ENCODE assay signal across 12 mouse cellular contexts in the genomic region with DNA sequence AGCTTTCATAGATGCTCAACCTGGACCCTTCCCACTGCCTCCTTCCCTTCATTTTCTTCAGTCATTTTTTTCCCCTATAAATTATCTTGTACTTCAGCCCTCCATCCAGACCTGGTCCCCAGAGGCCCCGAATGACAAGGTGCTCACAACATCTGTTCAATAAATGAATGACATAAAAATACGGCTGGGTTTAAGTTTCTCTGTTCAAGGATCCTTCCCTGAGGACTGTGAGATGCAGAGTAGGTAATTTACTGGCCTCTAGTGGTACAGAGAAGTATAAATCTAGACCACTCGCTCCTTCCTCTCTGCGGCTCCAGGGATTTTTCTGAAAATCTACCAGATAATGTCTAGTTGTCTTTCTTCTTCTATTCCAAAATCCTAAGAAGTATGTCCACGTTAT. TPM values are rescaled to one million over a fixed set of nuclear protein-coding genes. Genes with fewer than 3 reads are reported as not detected.
DNase-seq lines count a peak whose midpoint lies in the region; ATAC-seq and TF ChIP-seq lines count a peak whose summit lies in the region.
"Had no signal": no experiment of that assay in that cellular context is flagged by ENCODE, and none has a peak within 500 bp of the region (broad histone marks: within the 10 kb centered on the region; RNA-seq: fewer than 3 reads in every experiment).

No protein-coding gene starts in this region.

- no peak overlapping the region for H3K27ac ChIP-seq in lung, embryonic 16.5 days (ENCODE audit: low read length)
- H3K27ac ChIP-seq in forebrain, postnatal 0 days (ENCODE audit: low read depth, low read length), result no peak overlapping the region
- H3K27ac ChIP-seq in neural tube, embryonic 15.5 days (replicated peaks), result no peak overlapping the region
- H3K27ac ChIP-seq: limb, embryonic 12.5 days had no signal

- H3K9ac ChIP-seq in lung, embryonic 16.5 days (ENCODE audit: low read length), result no peak overlapping the region
- H3K9ac ChIP-seq in forebrain, postnatal 0 days, result no peak overlapping the region
- no peak overlapping the region for H3K9ac ChIP-seq in neural tube, embryonic 15.5 days (replicated peaks)
- H3K9ac ChIP-seq: limb, embryonic 12.5 days had no signal

- intact Hi-C loops in heart, postnatal 36 days (cut with DNase I), result loop anchor here (2.0 kb wide), 1 partner anchor 26 kb away; a partner anchor contains a TSS

- peaks cover 38% of the 10 kb centered on the region for H3K4me1 ChIP-seq in lung, embryonic 16.5 days (replicated peaks; ENCODE audit: control insufficient read depth, insufficient read depth, low read length)
- H3K4me1 ChIP-seq in forebrain, postnatal 0 days (ENCODE audit: insufficient read depth), result peaks cover under 1% of the 10 kb centered on the region; the same call in 1 of the 2 replicates
- H3K4me1 ChIP-seq in neural tube, embryonic 15.5 days, result peaks cover 20% of the 10 kb centered on the region

- no peaks in the 10 kb centered on the region for H3K36me3 ChIP-seq in lung, embryonic 16.5 days (ENCODE audit: control insufficient read depth, insufficient read depth, low read length)
- H3K36me3 ChIP-seq in forebrain, postnatal 0 days (ENCODE audit: insufficient read depth), result no peaks in the 10 kb centered on the region
- no peaks in the 10 kb centered on the region for H3K36me3 ChIP-seq in neural tube, embryonic 15.5 days
- H3K36me3 ChIP-seq: G1E; limb, embryonic 12.5 days had no signal

- no peak overlapping the region for H3K4me2 ChIP-seq in lung, embryonic 16.5 days (ENCODE audit: low read depth, low read length)
- no peak overlapping the region for H3K4me2 ChIP-seq in forebrain, postnatal 0 days (ENCODE audit: low read depth)
- no peak overlapping the region for H3K4me2 ChIP-seq in neural tube, embryonic 15.5 days
- H3K4me2 ChIP-seq: limb, embryonic 12.5 days had no signal

- H3K4me3 ChIP-seq in lung, embryonic 16.5 days (ENCODE audit: low read length), result no peak overlapping the region
- no peak overlapping the region for H3K4me3 ChIP-seq in forebrain, postnatal 0 days (ENCODE audit: low read depth, low read length)
- H3K4me3 ChIP-seq in neural tube, embryonic 15.5 days (replicated peaks), result no peak overlapping the region
- H3K4me3 ChIP-seq: limb, embryonic 12.5 days had no signal

- 40% methylated on average over 5 of the region's 5 CpGs for WGBS in lung, embryonic 16.5 days
- whole genome bisulfite sequencing in forebrain, postnatal 0 days, result 50% methylated on average over 5 of the region's 5 CpGs
- WGBS in neural tube, embryonic 15.5 days, result 54% methylated on average over 5 of the region's 5 CpGs

- no peaks in the 10 kb centered on the region for H3K9me3 ChIP-seq in lung, embryonic 16.5 days (ENCODE audit: control insufficient read depth, low read length)
- H3K9me3 ChIP-seq in forebrain, postnatal 0 days (ENCODE audit: low read length), result no peaks in the 10 kb centered on the region
- H3K9me3 ChIP-seq in neural tube, embryonic 15.5 days (replicated peaks), result no peaks in the 10 kb centered on the region
- H3K9me3 ChIP-seq: G1E; limb, embryonic 12.5 days had no signal

- 0 out of 2 replicates have a peak, but pooled peaks have one; percentile 42 for ATAC-seq in lung, embryonic 16.5 days (ENCODE audit: low read depth)
- ATAC-seq in forebrain, postnatal 0 days, result peak; percentile 83
- peak; percentile 64; the same call in 1 of the 2 replicates for ATAC-seq in neural tube, embryonic 15.5 days (ENCODE audit: low FRiP score)

- H3K27me3 ChIP-seq in lung, embryonic 16.5 days (ENCODE audit: control insufficient read depth, insufficient read depth, low read depth, low read length), result no peaks in the 10 kb centered on the region
- H3K27me3 ChIP-seq in forebrain, postnatal 0 days (ENCODE audit: insufficient read depth, low read length), result no peaks in the 10 kb centered on the region
- H3K27me3 ChIP-seq in neural tube, embryonic 15.5 days (replicated peaks), result no peaks in the 10 kb centered on the region
- H3K27me3 ChIP-seq: limb, embryonic 12.5 days had no signal

- peak; percentile 26 for DNase-seq in heart, adult 8-10 months (ENCODE audit: low spot score)
- no peak for DNase-seq in heart, postnatal 36 days
- DNase-seq in lung, postnatal 10 days, result no peak
- peak; percentile 41 for DNase-seq in forebrain, postnatal 0 days
- no peak for DNase-seq in adrenal gland, postnatal 14 days
- no peak for DNase-seq in adrenal gland, adult 18-20 months (ENCODE audit: low spot score in 2 of 2)
- DNase-seq: cerebellum, adult 11 months; thymus, postnatal 14 days had no signal

- TF ChIP-seq CTCF in forebrain, postnatal 0 days (IDR thresholded peaks at IDR 0.05; ENCODE audit: low read depth), result peak; percentile 72

RNA-seq across cellular contexts. Expression of a gene that starts 26.5 kb away (rescaled TPM):
- total RNA-seq in heart, adult 8-10 months (2022), result 10 to 100 TPM; 14.9 to 23.5 (median 18.4) TPM
- total RNA-seq in heart, postnatal 36 days (2021), result 10 to 100 TPM; 22.1 to 22.5 TPM
- 10.0 and 16.0 TPM in 2 replicates for polyA plus RNA-seq in lung, embryonic 16.5 days (2015; fragmentation: Nextera tagmentation; extraction: Ambion mirVana)
- total RNA-seq in forebrain, postnatal 0 days (2014; rRNA removed), result 42.1 and 46.8 TPM in 2 replicates
- polyA plus RNA-seq in forebrain, postnatal 0 days (2015; fragmentation: Nextera tagmentation; extraction: Ambion mirVana), result 8.9 and 9.1 TPM in 2 replicates
- 12.1 and 13.8 TPM in 2 replicates for polyA plus RNA-seq in neural tube, embryonic 15.5 days (2015; fragmentation: Nextera tagmentation; extraction: Ambion mirVana)
- 31.3 and 43.3 TPM in 2 replicates for total RNA-seq in adrenal gland, postnatal 14 days (2021)
- total RNA-seq in adrenal gland, adult 18-20 months (2021), result 10 to 100 TPM; 38.4 to 41.2 TPM
- polyA plus RNA-seq: G1E had no signal

Comparison
In these comparisons a context has a peak if more than half of its experiments do, and no peak if none do; other contexts are left out.
1. DNase-seq: peak in heart, adult 8-10 months (single experiment) and forebrain, postnatal 0 days (single experiment); none in heart, postnatal 36 days (0 of 2), lung, postnatal 10 days (single experiment), adrenal gland, postnatal 14 days (single experiment) and adrenal gland, adult 18-20 months (0 of 2).
2. Peak in every context shown above with its lines, with median percentiles within 50 percentile points of each other: ATAC-seq.